Mouse (Mus musculus): ENCODE results near the gene Fam234b. TPM values are rescaled to one million over a fixed set of nuclear protein-coding genes. Genes with fewer than 3 reads are reported as not detected.
A peak's percentile ranks its signal among the peaks of the same experiment; 100 is the strongest.

Gene Fam234b
- total and polyA plus RNA-seq, 2 experiments from 2014 or later: 75.7 to 92.0 TPM

DNA sequence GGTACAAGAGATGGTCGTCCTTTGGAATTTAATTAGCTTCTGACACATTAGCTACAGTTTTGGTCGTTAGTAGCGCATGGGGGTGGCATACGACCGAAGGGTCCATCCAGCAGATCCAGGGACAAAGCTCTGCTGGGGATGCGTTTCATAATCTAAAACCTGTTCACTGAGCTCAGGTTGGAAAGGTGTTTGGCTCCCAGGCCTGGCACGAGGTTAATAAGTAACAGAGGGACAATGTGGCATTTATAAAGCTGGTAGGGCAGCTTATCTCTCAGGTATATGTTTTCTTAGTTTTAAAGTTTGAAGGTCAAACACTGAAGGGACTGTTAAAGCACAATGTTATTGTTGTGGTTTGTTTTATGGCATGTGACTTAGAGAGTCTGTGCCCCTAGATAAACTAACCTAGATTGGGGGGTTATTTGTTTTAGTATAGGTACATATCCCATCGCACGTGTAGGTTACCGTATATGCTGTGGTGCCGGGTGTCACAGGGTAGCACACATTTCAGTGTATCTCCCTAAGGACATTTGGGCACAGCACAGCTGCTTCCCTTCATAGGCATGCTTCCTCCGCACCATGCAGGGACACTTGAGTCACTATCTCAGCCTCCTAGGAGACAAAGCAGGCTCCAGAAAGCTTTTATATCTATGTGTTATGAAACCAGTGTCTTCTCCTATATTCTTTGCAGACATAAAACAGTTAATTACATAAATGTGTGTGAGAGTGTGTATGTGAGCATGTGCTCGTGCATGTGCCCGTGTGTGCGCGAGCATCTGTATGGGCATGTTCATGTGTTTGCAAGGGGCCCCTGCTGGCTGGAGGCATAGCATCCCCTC is 2.6 kb downstream of the Fam234b start:
- DNase-seq (ENCODE audit: low spot score): no peak
- Histone ChIP-seq H3K27ac (no peak overlapping the region), H3K9ac (replicated peaks; ENCODE audit: low read length) (no peak overlapping the region), H3K9me3 (ENCODE audit: low read length) (no peaks in the 10 kb centered on the region), H3K4me3 (ENCODE audit: low read length) (no peak overlapping the region), H3K27me3 (ENCODE audit: insufficient read depth, low read length) (no peaks in the 10 kb centered on the region), H3K4me2 (ENCODE audit: low read depth, low read length) (peak overlapping the region; percentile 89), H3K4me1 (ENCODE audit: insufficient read depth, low read length) (peaks cover 6% of the 10 kb centered on the region; the same call in 1 of the 2 replicates), H3K36me3 (ENCODE audit: insufficient read depth, low read length) (no peaks in the 10 kb centered on the region)
- WGBS: 80% methylated on average over 16 of the region's 16 CpGs
- ATAC-seq: no peak
- TF ChIP-seq CTCF (IDR thresholded peaks at IDR 0.05; ENCODE audit: low read depth): no peak

DNA sequence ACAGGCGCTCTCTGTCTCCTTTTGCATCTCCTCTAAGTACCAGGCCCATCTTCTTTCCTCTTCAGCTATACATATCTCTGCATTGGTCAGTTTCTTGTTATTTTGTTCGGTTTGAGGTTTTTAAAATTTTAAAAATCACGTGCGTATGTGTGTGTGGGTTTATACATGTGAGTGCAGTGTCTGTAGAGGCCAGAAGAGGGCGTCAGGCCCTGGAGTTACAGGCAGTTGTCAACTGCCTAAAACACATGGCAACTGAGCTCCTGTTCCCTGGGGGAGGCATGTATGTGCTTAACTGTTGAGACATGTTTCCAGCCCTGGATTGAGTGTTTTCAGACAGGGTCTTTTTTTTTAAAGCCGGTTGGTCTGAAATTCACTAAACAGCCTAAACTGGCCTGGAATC is 4.9 kb downstream of the Fam234b start:
- H3K4me1 ChIP-seq (ENCODE audit: insufficient read depth, low read length): peaks cover 6% of the 10 kb centered on the region; the same call in 1 of the 2 replicates
- no peak for DNase-seq (ENCODE audit: low spot score)
- no peak overlapping the region for H3K4me2 ChIP-seq (ENCODE audit: low read depth, low read length)
- no peak for ATAC-seq
- H3K27ac ChIP-seq: peak overlapping the region; percentile 61; the same call in 1 of the 2 replicates
- no peaks in the 10 kb centered on the region for H3K9me3 ChIP-seq (ENCODE audit: low read length)
- no peak overlapping the region for H3K9ac ChIP-seq (replicated peaks; ENCODE audit: low read length)
- TF ChIP-seq CTCF (IDR thresholded peaks at IDR 0.05; ENCODE audit: low read depth): peak; percentile 37; the same call in 1 of the 2 replicates
- no peak overlapping the region for H3K4me3 ChIP-seq (ENCODE audit: low read length)
- no peaks in the 10 kb centered on the region for H3K36me3 ChIP-seq (ENCODE audit: insufficient read depth, low read length)
- no peaks in the 10 kb centered on the region for H3K27me3 ChIP-seq (ENCODE audit: insufficient read depth, low read length)
- WGBS: 91% methylated on average over 6 of the region's 6 CpGs

DNA sequence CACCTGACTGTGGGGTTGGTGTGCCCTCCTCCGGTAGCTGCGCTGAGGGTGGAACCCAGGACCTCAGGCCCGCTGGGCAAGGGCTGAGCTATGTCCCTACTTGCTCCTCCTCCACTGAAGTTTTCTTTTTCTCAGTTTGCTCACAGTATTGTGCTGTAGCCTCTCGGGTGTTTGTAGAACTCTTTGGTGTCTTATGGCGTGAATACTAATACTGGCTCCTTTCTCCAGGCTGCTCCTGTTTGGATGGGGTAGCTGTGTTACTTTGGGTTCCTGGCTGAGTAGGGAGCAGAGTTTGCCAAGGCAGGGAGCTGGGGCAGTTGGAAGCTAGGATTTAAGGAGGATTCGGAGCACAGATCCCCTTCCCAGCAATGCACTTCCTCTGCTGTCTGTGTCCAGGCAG is 6.0 kb downstream of the Fam234b start:
- TF ChIP-seq CTCF (IDR thresholded peaks at IDR 0.05; ENCODE audit: low read depth): no peak
- H3K36me3 ChIP-seq (ENCODE audit: insufficient read depth, low read length): no peaks in the 10 kb centered on the region
- peak; percentile 58 for DNase-seq (ENCODE audit: low spot score)
- peaks cover 6% of the 10 kb centered on the region; the same call in 1 of the 2 replicates for H3K4me1 ChIP-seq (ENCODE audit: insufficient read depth, low read length)
- no peaks in the 10 kb centered on the region for H3K27me3 ChIP-seq (ENCODE audit: insufficient read depth, low read length)
- H3K9ac ChIP-seq (replicated peaks; ENCODE audit: low read length): no peak overlapping the region
- 48% methylated on average over 6 of the region's 6 CpGs for WGBS
- no peak overlapping the region for H3K4me2 ChIP-seq (ENCODE audit: low read depth, low read length)
- H3K4me3 ChIP-seq (ENCODE audit: low read length): no peak overlapping the region
- peak; percentile 87 for ATAC-seq
- peak overlapping the region; percentile 61 for H3K27ac ChIP-seq
- no peaks in the 10 kb centered on the region for H3K9me3 ChIP-seq (ENCODE audit: low read length)

DNA sequence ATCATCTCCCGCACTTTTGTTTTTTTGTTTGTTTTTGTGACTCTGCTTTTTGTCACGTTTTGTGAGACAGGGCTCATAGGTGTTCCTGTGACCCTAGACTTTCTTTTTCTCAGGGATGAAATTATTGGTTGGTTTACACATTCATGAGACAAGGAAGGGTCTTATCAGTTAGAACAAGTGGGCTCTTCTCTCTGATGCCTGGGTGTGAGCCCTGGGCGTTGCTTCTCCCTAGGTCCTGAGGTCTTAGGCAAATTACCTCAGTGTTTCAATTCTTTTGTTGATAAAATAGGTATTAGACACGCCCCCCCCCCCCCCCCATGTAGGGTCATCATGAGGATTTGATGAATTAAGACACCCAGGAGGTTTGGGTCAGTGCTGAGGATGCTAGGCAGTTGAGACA is 7.1 kb downstream of the Fam234b start:
- H3K4me1 ChIP-seq (ENCODE audit: insufficient read depth, low read length): peaks cover 3% of the 10 kb centered on the region; the same call in 1 of the 2 replicates
- 58% methylated on average over 4 of the region's 4 CpGs for WGBS
- no peaks in the 10 kb centered on the region for H3K9me3 ChIP-seq (ENCODE audit: low read length)
- no peak for TF ChIP-seq CTCF (IDR thresholded peaks at IDR 0.05; ENCODE audit: low read depth)
- H3K4me3 ChIP-seq (ENCODE audit: low read length): no peak overlapping the region
- no peak for DNase-seq (ENCODE audit: low spot score)
- no peak for ATAC-seq
- no peaks in the 10 kb centered on the region for H3K27me3 ChIP-seq (ENCODE audit: insufficient read depth, low read length)
- peak overlapping the region; percentile 61; the same call in 1 of the 2 replicates for H3K27ac ChIP-seq
- no peak overlapping the region for H3K9ac ChIP-seq (replicated peaks; ENCODE audit: low read length)
- H3K36me3 ChIP-seq (ENCODE audit: insufficient read depth, low read length): 0 out of 2 replicates have a peak, but pooled peaks cover 2% of the 10 kb centered on the region
- H3K4me2 ChIP-seq (ENCODE audit: low read depth, low read length): no peak overlapping the region

DNA sequence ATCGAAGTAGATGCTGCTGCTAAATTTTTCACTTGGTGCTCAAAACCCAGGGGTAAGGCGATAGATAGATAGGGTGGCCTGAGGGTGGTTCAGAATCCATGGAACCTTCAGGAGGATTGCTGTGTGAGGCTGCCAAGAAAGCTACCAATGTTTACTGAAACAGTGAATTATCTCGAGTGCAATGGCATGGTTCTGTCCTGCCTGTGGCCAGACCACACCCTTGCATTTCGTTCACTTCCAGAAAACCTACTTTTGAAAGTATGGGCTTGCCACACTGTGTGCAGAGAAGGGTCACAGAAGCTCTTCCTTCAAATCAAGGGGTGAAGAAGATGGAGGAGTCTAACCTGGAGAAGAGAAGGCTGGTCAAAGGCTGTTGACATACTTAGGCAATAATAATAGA is 8.0 kb downstream of the Fam234b start:
- TF ChIP-seq CTCF (IDR thresholded peaks at IDR 0.05; ENCODE audit: low read depth): no peak
- H3K4me3 ChIP-seq (ENCODE audit: low read length): no peak overlapping the region
- peak overlapping the region; percentile 23; the same call in 1 of the 2 replicates for H3K27ac ChIP-seq
- no peak overlapping the region for H3K4me2 ChIP-seq (ENCODE audit: low read depth, low read length)
- no peaks in the 10 kb centered on the region for H3K4me1 ChIP-seq (ENCODE audit: insufficient read depth, low read length)
- DNase-seq (ENCODE audit: low spot score) (no peak), ATAC-seq (no peak)
- H3K27me3 ChIP-seq (ENCODE audit: insufficient read depth, low read length): no peaks in the 10 kb centered on the region
- H3K36me3 ChIP-seq (ENCODE audit: insufficient read depth, low read length): 0 out of 2 replicates have a peak, but pooled peaks cover 4% of the 10 kb centered on the region
- H3K9me3 ChIP-seq (ENCODE audit: low read length): no peaks in the 10 kb centered on the region
- WGBS: 88% methylated on average over 4 of the region's 4 CpGs
- no peak overlapping the region for H3K9ac ChIP-seq (replicated peaks; ENCODE audit: low read length)

DNA sequence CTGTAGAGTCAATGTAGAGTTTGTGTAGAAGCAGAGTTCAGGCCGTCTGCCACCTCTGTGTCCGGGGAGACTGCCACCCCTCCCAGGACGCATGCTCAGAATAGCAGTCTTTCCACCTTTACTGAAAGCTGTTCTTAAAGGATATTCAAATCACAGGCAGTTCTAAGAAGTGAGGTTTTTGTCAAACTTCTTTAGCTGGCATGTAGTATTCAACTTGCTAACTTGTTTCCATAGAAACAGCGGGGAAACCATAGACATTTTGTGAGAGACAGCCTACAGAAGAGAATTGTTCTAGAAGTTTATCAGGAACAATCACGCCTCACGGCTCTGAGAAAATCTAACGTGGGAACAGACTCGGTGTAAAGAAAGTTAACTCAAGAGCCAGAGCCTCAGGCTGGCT is 9.1 kb downstream of the Fam234b start:
- no peaks in the 10 kb centered on the region for H3K4me1 ChIP-seq (ENCODE audit: insufficient read depth, low read length)
- no peak overlapping the region for H3K9ac ChIP-seq (replicated peaks; ENCODE audit: low read length)
- DNase-seq (ENCODE audit: low spot score) (peak; percentile 45), ATAC-seq (no peak)
- no peak for TF ChIP-seq CTCF (IDR thresholded peaks at IDR 0.05; ENCODE audit: low read depth)
- H3K4me3 ChIP-seq (ENCODE audit: low read length): no peak overlapping the region
- peak overlapping the region; percentile 54; the same call in 1 of the 2 replicates for H3K27ac ChIP-seq
- 0 out of 2 replicates have a peak, but pooled peaks cover 4% of the 10 kb centered on the region for H3K36me3 ChIP-seq (ENCODE audit: insufficient read depth, low read length)
- no peaks in the 10 kb centered on the region for H3K9me3 ChIP-seq (ENCODE audit: low read length)
- 34% methylated on average over 8 of the region's 8 CpGs for WGBS
- no peak overlapping the region for H3K4me2 ChIP-seq (ENCODE audit: low read depth, low read length)
- no peaks in the 10 kb centered on the region for H3K27me3 ChIP-seq (ENCODE audit: insufficient read depth, low read length)

DNA sequence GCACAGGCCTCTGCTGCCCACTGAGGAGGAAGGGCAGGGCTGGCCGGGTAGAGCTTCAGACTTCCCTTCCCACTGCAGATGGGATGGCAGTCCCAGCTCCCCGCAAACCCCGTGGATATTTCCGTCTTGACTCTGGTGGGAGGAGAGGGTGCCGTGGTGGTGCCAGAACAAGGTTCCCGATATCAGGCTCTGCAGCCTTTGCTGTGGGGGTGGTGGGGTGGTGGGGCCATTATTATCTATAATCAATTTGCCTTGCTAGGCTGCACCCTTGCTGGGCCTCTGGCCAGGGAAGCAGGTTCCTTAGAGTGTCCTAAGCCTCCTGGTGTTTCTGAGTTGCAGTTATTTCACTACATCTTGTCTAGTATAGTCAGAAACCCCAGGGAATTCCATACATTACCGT is 13.4 kb downstream of the Fam234b start:
- no peak overlapping the region for H3K27ac ChIP-seq
- H3K36me3 ChIP-seq (ENCODE audit: insufficient read depth, low read length): peaks cover 6% of the 10 kb centered on the region; the same call in 1 of the 2 replicates
- H3K4me2 ChIP-seq (ENCODE audit: low read depth, low read length): no peak overlapping the region
- H3K4me1 ChIP-seq (ENCODE audit: insufficient read depth, low read length): no peaks in the 10 kb centered on the region
- no peak for ATAC-seq
- no peak overlapping the region for H3K9ac ChIP-seq (replicated peaks; ENCODE audit: low read length)
- no peak for DNase-seq (ENCODE audit: low spot score)
- H3K9me3 ChIP-seq (ENCODE audit: low read length): no peaks in the 10 kb centered on the region
- no peak for TF ChIP-seq CTCF (IDR thresholded peaks at IDR 0.05; ENCODE audit: low read depth)
- no peaks in the 10 kb centered on the region for H3K27me3 ChIP-seq (ENCODE audit: insufficient read depth, low read length)
- H3K4me3 ChIP-seq (ENCODE audit: low read length): no peak overlapping the region
- WGBS: 57% methylated on average over 7 of the region's 7 CpGs

Measured in hindbrain, postnatal 0 days (tissue).